Mouse (Mus musculus) kidney, embryonic 15.5 days (tissue): ENCODE measurements around the gene Tha1. TPM values are rescaled to one million over a fixed set of nuclear protein-coding genes. Genes with fewer than 3 reads are reported as not detected.

ENCODE experiments used
- ATAC-seq: fragments of 200-750 bp; cut with Nextera tagmentation; replicated peaks from 2 replicates; pipeline ENCODE4 v1.8.0; 2017; ENCODE audit warnings: moderate TSS enrichment; ENCODE audit not compliant: low FRiP score
- H3K27ac ChIP-seq: fragments of 300-500 bp; sonication (generic); 2 replicates; pipeline ENCODE4 v1.5.1; 2015; ENCODE audit warnings: mild to moderate bottlenecking, inconsistent platforms
- H3K27me3 ChIP-seq: fragments of 300-500 bp; sonication (generic); 2 replicates; pipeline ENCODE4 v1.6.1; 2015; ENCODE audit warnings: inconsistent platforms
- H3K36me3 ChIP-seq: fragments of 300-500 bp; sonication (generic); 2 replicates; pipeline ENCODE4 v1.6.1; 2015; ENCODE audit warnings: inconsistent platforms
- H3K4me1 ChIP-seq: fragments of 300-500 bp; sonication (generic); 2 replicates; pipeline ENCODE4 v1.6.1; 2015; ENCODE audit warnings: inconsistent platforms
- H3K4me2 ChIP-seq: fragments of 300-500 bp; sonication (generic); 2 replicates; pipeline ENCODE4 v1.6.1; 2015; ENCODE audit warnings: moderate library complexity, mild to moderate bottlenecking, inconsistent platforms
- H3K4me3 ChIP-seq: fragments of 300-500 bp; sonication (generic); replicated peaks from 2 replicates; pipeline ENCODE4 v1.5.1; 2015; ENCODE audit warnings: mild to moderate bottlenecking, inconsistent platforms
- H3K9ac ChIP-seq: fragments of 300-500 bp; sonication (generic); 2 replicates; pipeline ENCODE4 v1.6.1; 2015; ENCODE audit warnings: mild to moderate bottlenecking, inconsistent platforms
- H3K9me3 ChIP-seq: fragments of 300-500 bp; sonication (generic); replicated peaks from 2 replicates; pipeline ENCODE4 v1.6.1; 2016; ENCODE audit warnings: inconsistent platforms
- WGBS: fragments of 180-500 bp; shearing (Covaris S2); methylation state at CpG from one replicate; pipeline ENCODE4 v1.1.7; 2015; ENCODE audit warnings: mixed read lengths; 5-methylcytosine and 5-hydroxymethylcytosine counted together
- polyA plus RNA-seq: library from polyadenylated mRNA; unstranded; fragments of >200 nt; fragmentation: Nextera tagmentation; extraction: Ambion mirVana; gene quantifications from 2 replicates; pipeline ENCODE4 v1.2.1, GENCODE M21; 2015

Gene Tha1
- polyA plus RNA-seq, 1 experiment from 2014 or later: 5.3 TPM

- Histone ChIP-seq H3K4me2 (no peak overlapping the region), H3K9me3 (no peaks in the 10 kb centered on the region), H3K27me3 (peaks cover 53% of the 10 kb centered on the region), H3K9ac (no peak overlapping the region), H3K36me3 (no peaks in the 10 kb centered on the region), H3K4me3 (no peak overlapping the region), H3K4me1 (peaks cover 41% of the 10 kb centered on the region), H3K27ac (no peak overlapping the region)
- 48% methylated on average over 11 of the region's 11 CpGs for WGBS
- ATAC-seq: no peak
Measured at GRCm38 (mm10) chr11:117863174-117863856, 10.0 kb downstream of the Tha1 start.

DNA sequence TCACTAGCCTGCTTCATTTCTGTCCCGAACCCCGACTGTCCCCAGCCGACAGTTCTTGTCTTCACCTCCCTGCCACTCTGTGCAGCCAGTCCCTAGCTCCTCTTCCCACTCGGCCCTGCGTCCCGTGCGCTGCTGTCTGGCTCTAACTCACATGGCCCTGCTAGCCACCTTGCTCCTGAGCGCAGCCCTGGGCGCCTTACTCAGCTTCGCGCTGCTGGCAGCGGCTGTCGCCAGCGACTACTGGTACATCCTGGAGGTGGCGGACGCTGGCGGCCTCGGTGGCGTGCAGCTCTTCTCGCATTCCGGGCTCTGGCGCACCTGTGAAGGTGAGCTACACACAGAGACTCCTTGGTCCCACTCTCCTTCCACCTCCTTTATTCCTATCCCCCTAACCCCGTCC is 12.7 kb downstream of the Tha1 start, which contains the start of gene Tmem235:
Gene Tmem235, plus strand, starts transcription at position 152 of the 400 bp plus-strand sequence.
- H3K27me3 ChIP-seq: peaks cover 54% of the 10 kb centered on the region
- ATAC-seq: no peak
- H3K4me1 ChIP-seq: peaks cover 27% of the 10 kb centered on the region
- peak within 1 kb of the TSS; percentile 31 for H3K4me2 ChIP-seq
- H3K4me3 ChIP-seq: 0 out of 2 replicates have a peak within 1 kb of the TSS, but pooled peaks have one; percentile 7
- peaks cover 20% of the 10 kb centered on the region for H3K36me3 ChIP-seq
- H3K9me3 ChIP-seq: no peaks in the 10 kb centered on the region
- no peak within 1 kb of the TSS for H3K27ac ChIP-seq
- WGBS: 4% methylated on average over 23 of the region's 23 CpGs
- H3K9ac ChIP-seq: no peak within 1 kb of the TSS

DNA sequence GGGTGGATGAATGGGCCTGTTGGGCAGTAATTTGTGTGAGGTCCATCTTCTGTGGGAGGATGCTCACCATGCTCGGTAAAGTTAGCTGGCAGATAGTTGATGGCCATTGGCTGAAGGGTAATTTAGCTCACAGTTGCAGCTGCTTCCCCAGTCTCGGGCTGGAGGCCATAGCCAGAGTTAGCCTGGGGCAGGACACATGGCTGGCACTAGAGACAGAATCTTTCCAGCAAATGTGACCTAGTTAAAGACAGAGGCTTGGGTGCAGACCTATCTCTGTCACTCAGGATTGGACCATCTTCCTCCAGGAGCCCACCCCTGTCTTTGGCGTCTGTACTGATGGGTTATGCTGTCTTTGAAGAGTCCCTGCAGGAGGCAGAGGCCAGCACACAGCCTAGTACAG is 14.9 kb downstream of the Tha1 start:
- Histone ChIP-seq H3K27me3 (peaks cover 50% of the 10 kb centered on the region), H3K36me3 (peaks cover 40% of the 10 kb centered on the region), H3K4me1 (peaks cover 13% of the 10 kb centered on the region), H3K4me2 (no peak overlapping the region), H3K9ac (no peak overlapping the region), H3K27ac (no peak overlapping the region), H3K9me3 (no peaks in the 10 kb centered on the region), H3K4me3 (no peak overlapping the region)
- ATAC-seq: no peak
- WGBS: 37% methylated on average over 3 of the region's 3 CpGs

DNA sequence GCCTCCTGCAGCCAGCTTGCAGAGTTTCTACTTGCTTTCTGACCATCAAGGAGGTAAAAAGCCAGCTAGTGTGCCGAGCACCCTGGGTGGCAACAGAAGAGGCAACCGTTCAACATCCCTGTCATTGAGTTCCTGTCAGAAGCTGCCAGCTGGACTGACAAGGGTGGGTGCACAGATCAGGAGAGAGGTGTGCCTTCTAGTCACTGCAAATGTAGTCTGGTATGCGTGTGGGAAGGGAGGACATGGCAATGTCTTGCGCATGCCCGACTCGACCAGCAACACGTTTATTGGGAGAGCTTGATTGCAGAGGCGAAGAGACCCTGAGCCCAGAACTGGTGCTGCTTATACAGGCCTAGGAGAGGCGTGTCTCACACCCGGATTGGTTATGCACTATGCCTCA is 15.8 kb downstream of the Tha1 start:
- Histone ChIP-seq H3K9me3 (no peaks in the 10 kb centered on the region), H3K4me3 (no peak overlapping the region), H3K36me3 (peaks cover 50% of the 10 kb centered on the region), H3K9ac (no peak overlapping the region), H3K4me1 (peaks cover 13% of the 10 kb centered on the region), H3K4me2 (no peak overlapping the region), H3K27me3 (peaks cover 43% of the 10 kb centered on the region), H3K27ac (no peak overlapping the region)
- ATAC-seq: no peak
- 91% methylated on average over 10 of the region's 10 CpGs for WGBS

DNA sequence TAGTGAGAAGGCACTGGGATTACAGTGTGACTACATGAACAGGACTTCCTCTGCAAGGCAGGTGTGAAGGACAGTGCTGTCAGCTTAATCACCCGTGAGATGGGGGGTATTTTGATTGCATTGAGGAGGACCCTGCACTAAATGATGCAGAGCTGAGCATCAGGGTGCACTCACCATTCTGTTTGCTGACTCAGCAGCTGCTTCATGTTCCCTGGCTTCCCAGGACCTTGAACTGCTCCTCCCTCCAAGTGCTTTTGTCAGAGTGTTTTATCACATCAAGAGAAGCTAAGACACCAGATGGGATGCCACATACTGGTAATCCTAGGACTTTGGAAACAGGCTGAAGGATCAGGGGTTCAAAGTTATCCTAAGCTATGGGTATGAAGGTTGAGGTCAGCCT is 17.3 kb downstream of the Tha1 start:
- Histone ChIP-seq H3K4me2 (no peak overlapping the region), H3K4me1 (peaks cover 16% of the 10 kb centered on the region), H3K27me3 (peaks cover 28% of the 10 kb centered on the region), H3K4me3 (no peak overlapping the region), H3K27ac (no peak overlapping the region), H3K36me3 (peaks cover 62% of the 10 kb centered on the region), H3K9ac (no peak overlapping the region), H3K9me3 (no peaks in the 10 kb centered on the region)
- WGBS: 47% methylated on average over 1 of the region's 1 CpGs
- ATAC-seq: 0 out of 2 replicates have a peak, but pooled peaks have one; percentile 22

GRCm38 (mm10) chr11:117855360-117855759 is 17.9 kb downstream of the Tha1 start:
- Histone ChIP-seq H3K4me1 (peaks cover 15% of the 10 kb centered on the region), H3K27me3 (peaks cover 22% of the 10 kb centered on the region), H3K4me3 (no peak overlapping the region), H3K27ac (no peak overlapping the region), H3K9me3 (no peaks in the 10 kb centered on the region), H3K9ac (no peak overlapping the region), H3K36me3 (peaks cover 64% of the 10 kb centered on the region), H3K4me2 (no peak overlapping the region)
- WGBS: 81% methylated on average over 5 of the region's 5 CpGs
- ATAC-seq: no peak

DNA sequence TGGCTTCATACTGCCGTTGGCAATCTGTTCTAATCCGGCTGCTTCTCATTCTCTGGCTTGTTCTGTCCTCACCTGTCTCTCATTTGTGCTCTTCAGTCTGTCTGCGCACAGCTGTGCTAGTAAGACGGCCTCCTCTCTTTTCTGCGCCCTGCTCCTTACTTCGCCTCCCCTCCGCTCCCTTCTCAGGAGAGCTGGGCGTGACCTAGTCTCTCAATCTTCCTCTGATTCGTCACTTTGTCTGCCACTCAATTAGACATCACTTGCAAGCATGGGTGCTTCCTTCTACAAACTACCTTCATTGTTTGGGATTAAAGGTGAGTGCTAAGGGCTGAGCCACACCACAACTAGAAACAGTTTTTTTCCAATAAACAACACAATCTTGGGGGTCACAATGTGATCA is 19.0 kb downstream of the Tha1 start:
- Histone ChIP-seq H3K36me3 (peaks cover 64% of the 10 kb centered on the region), H3K27ac (no peak overlapping the region), H3K4me2 (no peak overlapping the region), H3K27me3 (peaks cover 10% of the 10 kb centered on the region), H3K9ac (no peak overlapping the region), H3K4me1 (peaks cover 17% of the 10 kb centered on the region), H3K4me3 (no peak overlapping the region), H3K9me3 (no peaks in the 10 kb centered on the region)
- ATAC-seq: no peak
- 92% methylated on average over 9 of the region's 9 CpGs for WGBS

DNA sequence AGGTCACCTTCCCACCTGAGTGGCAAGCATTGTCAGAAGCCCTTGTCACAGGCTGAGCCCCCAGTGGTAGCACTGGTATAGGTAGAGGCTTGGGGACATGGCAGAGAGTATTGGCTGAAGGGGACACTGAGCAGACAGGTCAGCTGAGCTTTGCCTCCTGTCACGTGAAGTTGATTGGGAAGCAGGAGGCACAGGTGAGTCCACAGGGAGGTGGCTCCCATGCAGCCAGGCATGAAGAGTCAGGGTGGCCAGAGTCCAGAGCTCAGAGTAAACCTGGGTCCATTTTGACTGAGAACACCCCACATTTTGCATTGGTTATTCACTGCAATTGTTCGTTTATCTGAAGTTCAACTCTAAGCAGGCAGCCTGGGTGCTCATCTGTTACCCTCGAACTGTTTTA is 20.4 kb downstream of the Tha1 start:
- Histone ChIP-seq H3K36me3 (peaks cover 64% of the 10 kb centered on the region), H3K4me1 (peaks cover 23% of the 10 kb centered on the region), H3K27me3 (no peaks in the 10 kb centered on the region), H3K9ac (no peak overlapping the region), H3K4me3 (no peak overlapping the region), H3K4me2 (no peak overlapping the region), H3K9me3 (no peaks in the 10 kb centered on the region), H3K27ac (no peak overlapping the region)
- no peak for ATAC-seq
- WGBS: 85% methylated on average over 3 of the region's 3 CpGs

DNA sequence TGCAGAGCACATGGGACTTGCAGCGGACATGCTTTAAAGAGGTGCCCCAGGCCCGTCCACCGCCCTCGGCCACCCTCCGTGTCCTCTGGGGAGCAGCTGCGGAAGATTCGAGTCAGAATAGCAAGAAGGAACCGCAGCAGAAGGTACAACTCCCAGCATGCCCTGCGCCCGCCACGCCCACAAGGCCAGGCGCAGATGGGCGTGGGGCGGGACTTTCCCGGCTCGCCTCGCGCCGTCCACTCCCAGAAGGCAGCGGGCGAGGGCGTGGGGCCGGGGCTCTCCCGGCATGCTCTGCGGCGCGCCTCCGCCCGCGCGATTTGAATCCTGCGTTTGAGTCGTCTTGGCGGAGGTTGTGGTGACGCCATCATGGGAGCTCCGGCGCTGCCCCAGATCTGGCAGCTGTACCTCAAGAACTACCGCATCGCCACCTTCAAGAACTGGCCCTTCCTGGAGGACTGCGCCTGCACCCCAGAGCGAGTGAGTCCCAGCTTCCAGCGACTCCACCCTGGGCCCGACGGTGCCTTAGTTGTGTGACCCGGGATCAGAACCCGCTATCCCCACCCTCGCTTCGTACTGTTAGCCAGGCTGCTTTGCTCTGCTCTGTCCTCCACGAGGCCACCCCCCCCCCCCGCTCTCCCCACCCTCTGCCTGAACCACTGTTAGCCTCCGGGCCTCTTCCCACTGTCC is 24.2 kb downstream of the Tha1 start, which contains the start of gene Birc5:
Gene Birc5, plus strand, starts transcription at position 267 of the 687 bp plus-strand sequence.
- peak within 1 kb of the TSS; percentile 80 for H3K9ac ChIP-seq
- under 1% methylated on average over 51 of the region's 51 CpGs for WGBS
- no peaks in the 10 kb centered on the region for H3K27me3 ChIP-seq
- no peaks in the 10 kb centered on the region for H3K9me3 ChIP-seq
- ATAC-seq: peak; percentile 93
- H3K4me1 ChIP-seq: peaks cover 48% of the 10 kb centered on the region
- peaks cover 31% of the 10 kb centered on the region for H3K36me3 ChIP-seq
- H3K27ac ChIP-seq: peak within 1 kb of the TSS; percentile 99
- H3K4me2 ChIP-seq: peak within 1 kb of the TSS; percentile 87
- peak within 1 kb of the TSS; percentile 77 for H3K4me3 ChIP-seq

DNA sequence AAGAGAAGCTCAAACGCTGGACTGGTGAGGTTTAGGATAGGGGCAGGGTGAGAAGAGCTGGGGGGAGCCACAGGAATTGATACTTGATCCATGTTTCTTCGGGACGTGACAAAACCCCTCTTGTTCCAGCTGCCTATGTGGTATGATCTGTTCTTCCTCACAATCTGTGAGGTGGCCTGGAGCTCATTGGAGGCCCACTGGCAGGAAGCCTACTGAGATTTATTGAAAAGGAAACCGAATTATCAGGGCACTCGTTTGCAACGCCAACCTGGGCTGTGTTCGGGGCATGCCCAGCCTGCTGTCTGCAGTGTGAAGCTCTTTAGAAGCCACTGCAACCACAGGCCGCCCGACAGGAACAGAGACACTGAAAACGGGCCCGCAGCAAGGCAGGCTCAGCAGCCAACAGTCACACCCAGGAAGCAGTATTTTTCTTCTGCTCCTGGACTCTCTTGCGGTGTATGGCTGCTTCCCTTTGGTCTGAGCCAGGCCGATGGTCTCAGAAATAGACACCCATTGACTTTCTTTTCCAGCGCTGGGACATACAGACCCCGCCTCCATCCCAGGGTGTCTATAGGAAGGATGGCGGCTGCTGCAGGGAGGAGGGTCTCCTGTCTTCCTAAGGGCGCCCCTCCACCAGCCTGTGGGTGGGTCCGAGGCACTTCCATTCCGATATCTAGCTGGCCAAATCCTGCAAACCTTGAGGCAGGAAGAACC is 24.9 kb downstream of the Tha1 start:
- H3K4me1 ChIP-seq: peaks cover 48% of the 10 kb centered on the region
- WGBS: 4% methylated on average over 19 of the region's 19 CpGs
- no peaks in the 10 kb centered on the region for H3K9me3 ChIP-seq
- peak overlapping the region; percentile 77 for H3K4me3 ChIP-seq
- H3K9ac ChIP-seq: peak overlapping the region; percentile 80
- peak; percentile 84 for ATAC-seq
- peak overlapping the region; percentile 99 for H3K27ac ChIP-seq
- peaks cover 24% of the 10 kb centered on the region for H3K36me3 ChIP-seq
- no peaks in the 10 kb centered on the region for H3K27me3 ChIP-seq
- H3K4me2 ChIP-seq: peak overlapping the region; percentile 87

- H3K36me3 ChIP-seq: peaks cover 17% of the 10 kb centered on the region
- no peaks in the 10 kb centered on the region for H3K27me3 ChIP-seq
- WGBS: 63% methylated on average over 7 of the region's 7 CpGs
- H3K4me3 ChIP-seq: peak overlapping the region; percentile 77
- peaks cover 48% of the 10 kb centered on the region for H3K4me1 ChIP-seq
- H3K9me3 ChIP-seq: no peaks in the 10 kb centered on the region
- peak overlapping the region; percentile 87 for H3K4me2 ChIP-seq
- H3K27ac ChIP-seq: peak overlapping the region; percentile 99
- H3K9ac ChIP-seq: peak overlapping the region; percentile 80
- no peak for ATAC-seq
Measured at GRCm38 (mm10) chr11:117847593-117848215, 25.6 kb downstream of the Tha1 start.
